Mouse (Mus musculus): ENCODE measurements around the gene Nags.

GRCm38 (mm10) chr11:102190848-102191247 lies 45.5 kb downstream of the Nags start:
- TF ChIP-seq CTCF (IDR thresholded peaks at IDR 0.05; ENCODE audit: low read depth) (no peak), EP300 (optimal IDR thresholded peaks at IDR 0.05) (no peak)

Data from stomach, postnatal 0 days (tissue).